Mouse (Mus musculus) CH12.LX (cell line): Measurements from ENCODE around the gene Gm20388. TPM values are rescaled to one million over a fixed set of nuclear protein-coding genes. Genes with fewer than 3 reads are reported as not detected.

Experiments used
- DNase-seq: peaks from one replicate; pipeline ENCODE4 v3.0.0-alpha.2; 2013; ENCODE audit errors: extremely low read depth
- H3K27ac ChIP-seq: 2 replicates; pipeline ENCODE4 v1.5.1; 2012; ENCODE audit warnings: low read depth, mild to moderate bottlenecking, control low read depth, moderate library complexity; ENCODE audit not compliant: insufficient read depth
- H3K27me3 ChIP-seq: replicated peaks from 2 replicates; pipeline ENCODE3; 2012; ENCODE audit warnings: inconsistent platforms
- H3K36me3 ChIP-seq, 2 experiments: replicated peaks in 1 of 2; 2 replicates each; pipeline versions ENCODE3 to v1.6.1; 2012; ENCODE audit warnings: inconsistent platforms in 1 of 2, low read length in 1 of 2, mild to moderate bottlenecking in 1 of 2, mixed read lengths in 1 of 2, moderate library complexity in 1 of 2; ENCODE audit not compliant: control insufficient read depth in 1 of 2, insufficient read depth in 1 of 2
- H3K4me1 ChIP-seq, 2 experiments: 2 replicates each; pipeline ENCODE4 v1.6.1; 2012; ENCODE audit warnings: inconsistent platforms in 1 of 2, moderate library complexity in 1 of 2; ENCODE audit not compliant: insufficient read depth in 2 of 2, control insufficient read depth in 1 of 2
- H3K4me2 ChIP-seq: 2 replicates; pipeline ENCODE4 v1.6.1; 2012; ENCODE audit warnings: low read depth, mild to moderate bottlenecking, control low read depth; ENCODE audit not compliant: poor library complexity, insufficient read depth, severe bottlenecking
- H3K4me3 ChIP-seq, 3 experiments: fragments of 150-350 bp in 1 of 3; sonication (generic) in 1 of 3; replicated peaks in 1 of 3; 2 replicates each; pipeline versions ENCODE3 to v1.5.1; 2011 to 2012; ENCODE audit warnings: low read depth in 2 of 3, low read length in 2 of 3, mild to moderate bottlenecking in 2 of 3, moderate library complexity in 2 of 3, control low read depth in 1 of 3, improper control_type of control experiment in 1 of 3, inconsistent platforms in 1 of 3, mixed read lengths in 1 of 3; ENCODE audit not compliant: poor library complexity in 1 of 3
- H3K79me2 ChIP-seq: replicated peaks from 2 replicates; pipeline ENCODE4 v1.6.1; 2012; ENCODE audit warnings: mild to moderate bottlenecking, moderate library complexity; ENCODE audit not compliant: control insufficient read depth, poor library complexity, insufficient read depth, severe bottlenecking; ENCODE audit errors: extremely low read depth
- H3K9ac ChIP-seq: 2 replicates; pipeline ENCODE4 v1.6.1; 2012; ENCODE audit warnings: low read depth, mild to moderate bottlenecking, control low read depth, moderate library complexity; ENCODE audit not compliant: insufficient read depth
- H3K9me3 ChIP-seq: replicated peaks from 2 replicates; pipeline ENCODE3; 2012; ENCODE audit warnings: low read length, inconsistent platforms, mixed read lengths
- CHD1 ChIP-seq: IDR thresholded peaks from 2 replicates; pipeline ENCODE4 v1.6.1; 2012; ENCODE audit warnings: low read depth, low read length, improper control_type of control experiment, inconsistent platforms
- CHD2 ChIP-seq: IDR thresholded peaks from 2 replicates; pipeline ENCODE4 v1.6.1; 2011; ENCODE audit warnings: low read length, improper control_type of control experiment
- CTCF ChIP-seq, 2 experiments: IDR thresholded peaks in 1 of 2; conservative IDR thresholded peaks in 1 of 2; 2 replicates each; pipeline ENCODE4 v1.5.1; 2011 to 2012; ENCODE audit warnings: low read depth in 2 of 2, low read length in 2 of 2, improper control_type of control experiment in 1 of 2, inconsistent platforms in 1 of 2, mild to moderate bottlenecking in 1 of 2, moderate library complexity in 1 of 2
- E2F4 ChIP-seq: IDR thresholded peaks from 2 replicates; pipeline ENCODE4 v1.6.1; 2011; ENCODE audit warnings: low read depth, low read length, improper control_type of control experiment; ENCODE audit not compliant: insufficient replicate concordance
- ELF1 ChIP-seq: IDR thresholded peaks from 2 replicates; pipeline ENCODE4 v1.6.1; 2014; ENCODE audit warnings: low read depth, mild to moderate bottlenecking, inconsistent platforms, low read length, improper control_type of control experiment
- EP300 ChIP-seq: IDR thresholded peaks from 2 replicates; pipeline ENCODE4 v1.6.1; 2011; ENCODE audit warnings: low read length, improper control_type of control experiment
- GABPA ChIP-seq: IDR thresholded peaks from 2 replicates; pipeline ENCODE4 v1.6.1; 2012; ENCODE audit warnings: low read depth, low read length, improper control_type of control experiment, inconsistent platforms; ENCODE audit not compliant: insufficient replicate concordance
- IRF4 ChIP-seq: IDR thresholded peaks from 2 replicates; pipeline ENCODE4 v1.6.1; 2014; ENCODE audit warnings: low read depth, mild to moderate bottlenecking, inconsistent platforms, low read length, improper control_type of control experiment
- JUN ChIP-seq: IDR thresholded peaks from 2 replicates; pipeline ENCODE4 v1.6.1; 2011; ENCODE audit warnings: low read depth, mild to moderate bottlenecking, low read length, improper control_type of control experiment, moderate library complexity; ENCODE audit not compliant: insufficient read depth
- MAFK ChIP-seq: IDR thresholded peaks from 2 replicates; pipeline ENCODE4 v1.6.1; 2011; ENCODE audit warnings: low read length, improper control_type of control experiment; ENCODE audit not compliant: insufficient replicate concordance
- MAX ChIP-seq: IDR thresholded peaks from 2 replicates; pipeline ENCODE4 v1.6.1; 2011; ENCODE audit warnings: low read length, improper control_type of control experiment
- MAZ ChIP-seq: IDR thresholded peaks from 2 replicates; pipeline ENCODE4 v1.6.1; 2012; ENCODE audit warnings: low read depth, mild to moderate bottlenecking, inconsistent platforms, low read length, improper control_type of control experiment, moderate library complexity
- MXI1 ChIP-seq: IDR thresholded peaks from 2 replicates; pipeline ENCODE4 v1.6.1; 2011; ENCODE audit warnings: mild to moderate bottlenecking, low read depth, low read length, improper control_type of control experiment
- PAX5 ChIP-seq: IDR thresholded peaks from 2 replicates; pipeline ENCODE4 v1.6.1; 2012; ENCODE audit warnings: low read length, inconsistent platforms, mixed read lengths
- POLR2AphosphoS2 ChIP-seq: IDR thresholded peaks from 2 replicates; pipeline ENCODE4 v1.6.1; 2011; ENCODE audit warnings: low read depth, low read length, improper control_type of control experiment
- RAD21 ChIP-seq: IDR thresholded peaks from 2 replicates; pipeline ENCODE4 v1.6.1; 2011; ENCODE audit warnings: low read depth, mild to moderate bottlenecking, low read length, improper control_type of control experiment, moderate library complexity
- RCOR1 ChIP-seq: conservative IDR thresholded peaks from 2 replicates; pipeline ENCODE4 v1.6.1; 2012; ENCODE audit warnings: low read depth, mild to moderate bottlenecking, inconsistent platforms, low read length, improper control_type of control experiment
- SIN3A ChIP-seq: IDR thresholded peaks from 2 replicates; pipeline ENCODE4 v1.6.1; 2012; ENCODE audit warnings: low read length, improper control_type of control experiment, inconsistent platforms
- SMC3 ChIP-seq: IDR thresholded peaks from 2 replicates; pipeline ENCODE4 v1.6.1; 2011; ENCODE audit warnings: low read depth, low read length, improper control_type of control experiment
- TBP ChIP-seq: conservative IDR thresholded peaks from 2 replicates; pipeline ENCODE4 v1.6.1; 2011; ENCODE audit warnings: low read depth, low read length, improper control_type of control experiment
- TCF12 ChIP-seq: IDR thresholded peaks from 2 replicates; pipeline ENCODE4 v1.6.1; 2014; ENCODE audit warnings: low read depth, mild to moderate bottlenecking, inconsistent platforms, low read length, improper control_type of control experiment
- UBTF ChIP-seq: IDR thresholded peaks from 2 replicates; pipeline ENCODE4 v1.6.1; 2012; ENCODE audit warnings: low read depth, mild to moderate bottlenecking, inconsistent platforms, low read length, improper control_type of control experiment, moderate library complexity
- ZMIZ1 ChIP-seq: IDR thresholded peaks from 2 replicates; pipeline ENCODE4 v1.6.1; 2012; ENCODE audit warnings: low read depth, mild to moderate bottlenecking, inconsistent platforms, low read length, improper control_type of control experiment
- dilution Hi-C: fragments of 300-500 bp; cut with MboI; formaldehyde crosslinking; loops from 2 replicates; pipeline ENCODE4 v1.14.3; 2020; ENCODE audit warnings: low sequenced_read_pairs; ENCODE audit not compliant: extremely low pct_unique_long_range_greater_than_20kb, extremely low pct_ligation_motif_present
- in situ Hi-C: fragments of 300-500 bp; cut with MboI; formaldehyde crosslinking; loops from 3 replicates; pipeline ENCODE4 v1.14.3; 2019; ENCODE audit warnings: low sequenced_read_pairs, low pct_ligation_motif_present, low pct_unique_long_range_greater_than_20kb, mixed read lengths
- polyA plus RNA-seq: library from polyadenylated mRNA; unstranded; fragments of >175 nt; gene quantifications from 2 replicates; pipeline ENCODE4 v1.2.1, GENCODE M21; 2012; ENCODE audit warnings: low read depth; ENCODE audit not compliant: insufficient read length
- total RNA-seq, 2 experiments: library from RNA; depleted of rRNA; stranded (reverse); fragments of 300-350 nt in 1 of 2; fragments of >200 nt in 1 of 2; gene quantifications; 2 replicates each; pipeline ENCODE4 v1.2.3; 2012 to 2014

The Gm20388 gene
- total and polyA plus RNA-seq, 3 experiments: 14.8 to 26.3 (median 22.2) TPM

DNA sequence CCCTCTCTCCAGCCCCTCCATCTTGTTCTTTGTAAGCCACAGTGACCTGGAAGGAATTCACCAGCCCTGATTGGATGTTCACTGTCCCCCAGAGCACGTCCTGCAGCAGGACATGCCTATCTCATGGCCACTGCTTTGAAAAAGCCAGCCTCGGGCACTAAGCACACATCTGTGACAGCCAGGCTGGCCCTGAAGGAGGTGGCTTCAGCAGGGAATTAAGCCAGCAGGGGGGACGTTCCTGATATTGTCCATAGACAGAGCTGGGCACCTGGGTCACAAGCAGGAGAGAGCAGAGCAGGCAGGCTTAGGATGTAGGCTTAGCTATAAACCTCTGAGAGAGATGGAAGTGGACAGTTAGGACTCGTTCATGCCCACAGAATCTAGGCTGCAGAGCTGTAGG, 471.2 kb downstream of the Gm20388 start:
- Histone ChIP-seq H3K9me3 (peaks cover 7% of the 10 kb centered on the region), H3K27ac (no peak overlapping the region), H3K4me3 (no peak overlapping the region), H3K27me3 (peaks cover 3% of the 10 kb centered on the region), H3K9ac (no peak overlapping the region), H3K4me1 (peaks cover 13 to 32% of the 10 kb centered on the region in 2 experiments), H3K79me2 (no peaks in the 10 kb centered on the region), H3K36me3 (no peaks in the 10 kb centered on the region), H3K4me2 (no peak overlapping the region)
- TF ChIP-seq RAD21 (no peak), EP300 (no peak), MAZ (no peak), MAX (no peak), ELF1 (no peak), POLR2AphosphoS2 (no peak), CTCF (conservative IDR thresholded peaks at IDR 0.05 in 1 of 2, IDR thresholded peaks at IDR 0.05 in 1 of 2; ENCODE audit: low read depth in 2 of 2, low read length in 2 of 2) (no peak), CHD1 (no peak), GABPA (no peak), PAX5 (no peak), UBTF (no peak), CHD2 (no peak), SMC3 (no peak), ZMIZ1 (no peak), E2F4 (no peak), MAFK (no peak), MXI1 (no peak), TBP (no peak), JUN (no peak)
- no peak for DNase-seq
- in situ Hi-C loops: no loop called here
- dilution Hi-C loops: no loop called here

DNA sequence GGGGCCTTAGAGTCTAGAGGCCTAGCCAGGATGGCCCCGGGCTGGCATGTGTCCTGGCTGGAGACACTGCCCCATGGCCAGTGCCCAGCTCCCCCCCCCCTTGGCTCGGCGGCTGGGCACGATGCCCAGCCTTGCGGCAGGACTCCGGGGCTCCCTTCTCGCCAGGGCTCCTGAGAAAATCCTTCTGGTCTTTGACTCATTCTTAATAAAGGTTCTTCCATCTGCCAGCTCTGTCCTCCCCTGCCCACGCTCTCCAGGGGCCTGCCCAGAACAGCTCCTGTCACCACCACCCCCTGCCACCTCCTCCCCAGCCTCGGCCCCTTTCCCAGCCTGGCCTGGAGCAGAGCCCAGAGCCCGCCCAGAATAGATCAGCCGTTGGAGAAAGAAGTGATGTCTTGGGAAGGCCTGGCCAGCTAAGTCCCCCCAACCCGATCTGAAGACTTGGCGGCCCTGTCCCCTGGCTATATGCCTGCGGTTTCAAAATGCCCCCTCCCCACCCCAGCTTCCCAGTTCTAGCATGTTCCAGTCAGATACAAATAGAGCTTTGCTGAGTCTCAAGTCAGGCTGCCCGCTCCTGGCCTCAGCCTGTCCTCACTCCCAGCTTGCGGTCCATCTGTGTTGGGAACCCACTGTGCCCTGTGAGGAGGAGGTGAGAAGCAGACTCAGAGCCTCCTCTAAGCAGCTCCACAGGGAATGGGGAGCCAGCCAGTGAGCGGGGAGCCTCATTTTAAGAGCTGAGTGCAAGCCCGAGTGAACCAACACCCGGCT, 472.0 kb downstream of the Gm20388 start:
- peaks cover 7% of the 10 kb centered on the region for H3K9me3 ChIP-seq
- TF ChIP-seq E2F4: no peak
- no peak for TF ChIP-seq RCOR1
- no peak for TF ChIP-seq TCF12
- no peak for TF ChIP-seq IRF4
- TF ChIP-seq CHD1: no peak
- no peak for TF ChIP-seq SIN3A
- TF ChIP-seq SMC3: no peak
- no peak for TF ChIP-seq RAD21
- no peak for TF ChIP-seq CTCF (conservative IDR thresholded peaks at IDR 0.05 in 1 of 2, IDR thresholded peaks at IDR 0.05 in 1 of 2; ENCODE audit: low read depth in 2 of 2, low read length in 2 of 2)
- DNase-seq: no peak
- H3K9ac ChIP-seq: no peak overlapping the region
- H3K4me1 ChIP-seq: peaks cover 7 to 24% of the 10 kb centered on the region in 2 experiments
- no peaks in the 10 kb centered on the region for H3K79me2 ChIP-seq
- H3K4me3 ChIP-seq: no peak overlapping the region
- peaks cover 3% of the 10 kb centered on the region for H3K27me3 ChIP-seq
- in situ Hi-C loops: no loop called here
- H3K4me2 ChIP-seq: no peak overlapping the region
- dilution Hi-C loops: no loop called here
- no peak overlapping the region for H3K27ac ChIP-seq
- H3K36me3 ChIP-seq: no peaks in the 10 kb centered on the region
